Mouse (Mus musculus): ENCODE results near the gene Lrig1.

- TF ChIP-seq CTCF (IDR thresholded peaks at IDR 0.05; ENCODE audit: low read depth) (no peak), EP300 (optimal IDR thresholded peaks at IDR 0.05) (no peak)
Observed at GRCm38 (mm10) chr6:94584976-94585375, 115.0 kb downstream of the Lrig1 start.
